Mouse (Mus musculus) cerebellum, adult 2 months (tissue): ENCODE results near the gene Eno2.

Source experiments
- CTCF ChIP-seq: fragments of 200-500 bp; IDR thresholded peaks from 2 replicates; pipeline ENCODE4 v1.5.1; 2011; ENCODE audit warnings: low read depth, mild to moderate bottlenecking, control low read depth, low read length, moderate library complexity, borderline replicate concordance; ENCODE audit not compliant: insufficient read depth
- POLR2A ChIP-seq: fragments of 200-500 bp; IDR thresholded peaks from 2 replicates; pipeline ENCODE4 v1.6.1; 2011; ENCODE audit warnings: low read length, control low read depth, borderline replicate concordance; ENCODE audit not compliant: insufficient read depth

GRCm38 (mm10) chr6:124738511-124739023 is 30.9 kb downstream of the Eno2 start, which contains the start of gene Ptpn6:
- TF ChIP-seq POLR2A (no peak), CTCF (no peak)
